In genomic region chrX:137017668-137018067, GRCm38 (mm10) we compare ENCODE assay signal across 27 mouse cellular contexts. TPM values are rescaled to one million over a fixed set of nuclear protein-coding genes. Genes with fewer than 3 reads are reported as not detected.
"Had no signal": no experiment of that assay in that cellular context is flagged by ENCODE, and none has a peak within 500 bp of the region (broad histone marks: within the 10 kb centered on the region; RNA-seq: fewer than 3 reads in every experiment).

No protein-coding gene starts in this region.

- H3K9ac ChIP-seq: heart, embryonic 12.5 days; hindbrain, embryonic 12.5 days; hindbrain, embryonic 14.5 days; intestine, embryonic 15.5 days; limb, embryonic 13.5 days; limb, embryonic 15.5 days had no signal

- DNase-seq: gastrocnemius, adult 2 months; gastrocnemius, postnatal 10 days; gastrocnemius, postnatal 36 days; heart, adult 18-20 months; heart, postnatal 10 days; heart, postnatal 4 days; kidney, adult 18-20 months; kidney, adult 8-10 months; kidney, postnatal 10 days; kidney, postnatal 25 days; kidney, postnatal 4 days; left cerebral cortex, postnatal 4 days had no signal

- ATAC-seq: hindbrain, embryonic 16.5 days; inflammation-experienced regulatory T-cells, adult 6 months; intestine, embryonic 15.5 days; intestine, postnatal 0 days had no signal

- H3K4me2 ChIP-seq: heart, embryonic 12.5 days; hindbrain, embryonic 12.5 days; hindbrain, embryonic 14.5 days; intestine, embryonic 15.5 days; limb, embryonic 13.5 days; limb, embryonic 15.5 days had no signal

- H3K27me3 ChIP-seq: heart, embryonic 12.5 days; hindbrain, embryonic 12.5 days; intestine, embryonic 15.5 days; limb, embryonic 13.5 days; limb, embryonic 15.5 days had no signal

- H3K4me3 ChIP-seq: gastrocnemius, adult 2 months; heart, embryonic 10.5 days; heart, embryonic 12.5 days; hindbrain, embryonic 10.5 days; hindbrain, embryonic 12.5 days; intestine, embryonic 15.5 days; layer of hippocampus, adult 2 months; limb, embryonic 13.5 days; limb, embryonic 15.5 days had no signal

- H3K36me3 ChIP-seq: heart, embryonic 10.5 days; hindbrain, embryonic 10.5 days; hindbrain, embryonic 12.5 days; intestine, embryonic 15.5 days; limb, embryonic 13.5 days; limb, embryonic 15.5 days had no signal

- H3K4me1 ChIP-seq: heart, embryonic 10.5 days; hindbrain, embryonic 10.5 days; hindbrain, embryonic 12.5 days; intestine, embryonic 15.5 days; limb, embryonic 13.5 days; limb, embryonic 15.5 days had no signal

- H3K9me3 ChIP-seq: heart, embryonic 10.5 days; heart, embryonic 12.5 days; hindbrain, embryonic 10.5 days; hindbrain, embryonic 12.5 days; intestine, embryonic 15.5 days; limb, embryonic 13.5 days; limb, embryonic 15.5 days had no signal

- H3K27ac ChIP-seq: gastrocnemius, adult 2 months; heart, embryonic 10.5 days; hindbrain, embryonic 10.5 days; hindbrain, embryonic 12.5 days; hindbrain, embryonic 14.5 days; intestine, embryonic 15.5 days; layer of hippocampus, adult 2 months; limb, embryonic 13.5 days; limb, embryonic 15.5 days had no signal

RNA-seq across cellular contexts. Expression of gene Zcchc18, which starts 24.7 kb away (rescaled TPM):
- total RNA-seq: gastrocnemius, postnatal 36 days; heart, postnatal 10 days; heart, postnatal 25 days; liver, adult 2 months had no signal

RNA-seq across cellular contexts. Expression of gene Tmsb15b1, which starts 41.0 kb away (rescaled TPM):
- total RNA-seq: heart, adult 18-20 months; heart, adult 8-10 months had no signal

RNA-seq across cellular contexts. Expression of gene Tmsb15l, which starts 41.0 kb away (rescaled TPM):
- total RNA-seq: gastrocnemius, postnatal 10 days; heart, adult 18-20 months; heart, adult 8-10 months; heart, postnatal 25 days had no signal
